Mouse (Mus musculus) CH12.LX (cell line): ENCODE measurements around the gene Vamp8. TPM values are rescaled to one million over a fixed set of nuclear protein-coding genes. Genes with fewer than 3 reads are reported as not detected.

Experiments used
- DNase-seq: peaks from one replicate; pipeline ENCODE4 v3.0.0-alpha.2; 2013; ENCODE audit errors: extremely low read depth
- H3K27ac ChIP-seq: 2 replicates; pipeline ENCODE4 v1.5.1; 2012; ENCODE audit warnings: low read depth, mild to moderate bottlenecking, control low read depth, moderate library complexity; ENCODE audit not compliant: insufficient read depth
- H3K27me3 ChIP-seq: replicated peaks from 2 replicates; pipeline ENCODE3; 2012; ENCODE audit warnings: inconsistent platforms
- H3K36me3 ChIP-seq, 2 experiments: replicated peaks in 1 of 2; 2 replicates each; pipeline versions ENCODE3 to v1.6.1; 2012; ENCODE audit warnings: inconsistent platforms in 1 of 2, low read length in 1 of 2, mild to moderate bottlenecking in 1 of 2, mixed read lengths in 1 of 2, moderate library complexity in 1 of 2; ENCODE audit not compliant: control insufficient read depth in 1 of 2, insufficient read depth in 1 of 2
- H3K4me1 ChIP-seq, 2 experiments: 2 replicates each; pipeline ENCODE4 v1.6.1; 2012; ENCODE audit warnings: inconsistent platforms in 1 of 2, moderate library complexity in 1 of 2; ENCODE audit not compliant: insufficient read depth in 2 of 2, control insufficient read depth in 1 of 2
- H3K4me2 ChIP-seq: 2 replicates; pipeline ENCODE4 v1.6.1; 2012; ENCODE audit warnings: low read depth, mild to moderate bottlenecking, control low read depth; ENCODE audit not compliant: poor library complexity, insufficient read depth, severe bottlenecking
- H3K4me3 ChIP-seq, 3 experiments: fragments of 150-350 bp in 1 of 3; sonication (generic) in 1 of 3; replicated peaks in 1 of 3; 2 replicates each; pipeline versions ENCODE3 to v1.5.1; 2011 to 2012; ENCODE audit warnings: low read depth in 2 of 3, low read length in 2 of 3, mild to moderate bottlenecking in 2 of 3, moderate library complexity in 2 of 3, control low read depth in 1 of 3, improper control_type of control experiment in 1 of 3, inconsistent platforms in 1 of 3, mixed read lengths in 1 of 3; ENCODE audit not compliant: poor library complexity in 1 of 3
- H3K79me2 ChIP-seq: replicated peaks from 2 replicates; pipeline ENCODE4 v1.6.1; 2012; ENCODE audit warnings: mild to moderate bottlenecking, moderate library complexity; ENCODE audit not compliant: control insufficient read depth, poor library complexity, insufficient read depth, severe bottlenecking; ENCODE audit errors: extremely low read depth
- H3K9ac ChIP-seq: 2 replicates; pipeline ENCODE4 v1.6.1; 2012; ENCODE audit warnings: low read depth, mild to moderate bottlenecking, control low read depth, moderate library complexity; ENCODE audit not compliant: insufficient read depth
- H3K9me3 ChIP-seq: replicated peaks from 2 replicates; pipeline ENCODE3; 2012; ENCODE audit warnings: low read length, inconsistent platforms, mixed read lengths
- BHLHE40 ChIP-seq: IDR thresholded peaks from 2 replicates; pipeline ENCODE4 v1.6.1; 2011; ENCODE audit warnings: mild to moderate bottlenecking, low read depth, low read length, improper control_type of control experiment
- CHD2 ChIP-seq: IDR thresholded peaks from 2 replicates; pipeline ENCODE4 v1.6.1; 2011; ENCODE audit warnings: low read length, improper control_type of control experiment
- CTCF ChIP-seq, 2 experiments: IDR thresholded peaks in 1 of 2; conservative IDR thresholded peaks in 1 of 2; 2 replicates each; pipeline ENCODE4 v1.5.1; 2011 to 2012; ENCODE audit warnings: low read depth in 2 of 2, low read length in 2 of 2, improper control_type of control experiment in 1 of 2, inconsistent platforms in 1 of 2, mild to moderate bottlenecking in 1 of 2, moderate library complexity in 1 of 2
- E2F4 ChIP-seq: IDR thresholded peaks from 2 replicates; pipeline ENCODE4 v1.6.1; 2011; ENCODE audit warnings: low read depth, low read length, improper control_type of control experiment; ENCODE audit not compliant: insufficient replicate concordance
- ELF1 ChIP-seq: IDR thresholded peaks from 2 replicates; pipeline ENCODE4 v1.6.1; 2014; ENCODE audit warnings: low read depth, mild to moderate bottlenecking, inconsistent platforms, low read length, improper control_type of control experiment
- EP300 ChIP-seq: IDR thresholded peaks from 2 replicates; pipeline ENCODE4 v1.6.1; 2011; ENCODE audit warnings: low read length, improper control_type of control experiment
- ETS1 ChIP-seq: conservative IDR thresholded peaks from 2 replicates; pipeline ENCODE4 v1.6.1; 2012; ENCODE audit warnings: low read depth, mild to moderate bottlenecking, inconsistent platforms, low read length, improper control_type of control experiment, moderate library complexity
- GABPA ChIP-seq: IDR thresholded peaks from 2 replicates; pipeline ENCODE4 v1.6.1; 2012; ENCODE audit warnings: low read depth, low read length, improper control_type of control experiment, inconsistent platforms; ENCODE audit not compliant: insufficient replicate concordance
- HCFC1 ChIP-seq: IDR thresholded peaks from 2 replicates; pipeline ENCODE4 v1.6.1; 2012; ENCODE audit warnings: low read depth, mild to moderate bottlenecking, inconsistent platforms, low read length, improper control_type of control experiment
- IRF4 ChIP-seq: IDR thresholded peaks from 2 replicates; pipeline ENCODE4 v1.6.1; 2014; ENCODE audit warnings: low read depth, mild to moderate bottlenecking, inconsistent platforms, low read length, improper control_type of control experiment
- JUN ChIP-seq: IDR thresholded peaks from 2 replicates; pipeline ENCODE4 v1.6.1; 2011; ENCODE audit warnings: low read depth, mild to moderate bottlenecking, low read length, improper control_type of control experiment, moderate library complexity; ENCODE audit not compliant: insufficient read depth
- JUND ChIP-seq: conservative IDR thresholded peaks from 2 replicates; pipeline ENCODE4 v1.6.1; 2011; ENCODE audit warnings: low read depth, low read length, improper control_type of control experiment
- KAT2A ChIP-seq: IDR thresholded peaks from 2 replicates; pipeline ENCODE4 v1.6.1; 2012; ENCODE audit warnings: low read length, improper control_type of control experiment, inconsistent platforms; ENCODE audit not compliant: insufficient replicate concordance
- MAFK ChIP-seq: IDR thresholded peaks from 2 replicates; pipeline ENCODE4 v1.6.1; 2011; ENCODE audit warnings: low read length, improper control_type of control experiment; ENCODE audit not compliant: insufficient replicate concordance
- MAX ChIP-seq: IDR thresholded peaks from 2 replicates; pipeline ENCODE4 v1.6.1; 2011; ENCODE audit warnings: low read length, improper control_type of control experiment
- MEF2A ChIP-seq: IDR thresholded peaks from 2 replicates; pipeline ENCODE4 v1.6.1; 2014; ENCODE audit warnings: low read depth, mild to moderate bottlenecking, inconsistent platforms, low read length, improper control_type of control experiment, borderline replicate concordance
- MYC ChIP-seq: IDR thresholded peaks from 2 replicates; pipeline ENCODE4 v1.6.1; 2011; ENCODE audit warnings: low read depth, mild to moderate bottlenecking, improper control_type of control experiment, low read length
- NELFE ChIP-seq: IDR thresholded peaks from 2 replicates; pipeline ENCODE4 v1.6.1; 2011; ENCODE audit warnings: low read depth, low read length, improper control_type of control experiment
- NRF1 ChIP-seq: IDR thresholded peaks from 2 replicates; pipeline ENCODE4 v1.6.1; 2014; ENCODE audit warnings: low read depth, mild to moderate bottlenecking, inconsistent platforms, low read length, improper control_type of control experiment, moderate library complexity
- PAX5 ChIP-seq: IDR thresholded peaks from 2 replicates; pipeline ENCODE4 v1.6.1; 2012; ENCODE audit warnings: low read length, inconsistent platforms, mixed read lengths
- RAD21 ChIP-seq: IDR thresholded peaks from 2 replicates; pipeline ENCODE4 v1.6.1; 2011; ENCODE audit warnings: low read depth, mild to moderate bottlenecking, low read length, improper control_type of control experiment, moderate library complexity
- SIN3A ChIP-seq: IDR thresholded peaks from 2 replicates; pipeline ENCODE4 v1.6.1; 2012; ENCODE audit warnings: low read length, improper control_type of control experiment, inconsistent platforms
- SMC3 ChIP-seq: IDR thresholded peaks from 2 replicates; pipeline ENCODE4 v1.6.1; 2011; ENCODE audit warnings: low read depth, low read length, improper control_type of control experiment
- TBP ChIP-seq: conservative IDR thresholded peaks from 2 replicates; pipeline ENCODE4 v1.6.1; 2011; ENCODE audit warnings: low read depth, low read length, improper control_type of control experiment
- TCF12 ChIP-seq: IDR thresholded peaks from 2 replicates; pipeline ENCODE4 v1.6.1; 2014; ENCODE audit warnings: low read depth, mild to moderate bottlenecking, inconsistent platforms, low read length, improper control_type of control experiment
- USF1 ChIP-seq: IDR thresholded peaks from 2 replicates; pipeline ENCODE4 v1.6.1; 2014; ENCODE audit warnings: low read depth, mild to moderate bottlenecking, inconsistent platforms, low read length, improper control_type of control experiment
- ZC3H11A ChIP-seq: IDR thresholded peaks from 2 replicates; pipeline ENCODE4 v1.6.1; 2012; ENCODE audit warnings: low read depth, mild to moderate bottlenecking, inconsistent platforms, low read length, improper control_type of control experiment
- ZKSCAN1 ChIP-seq: IDR thresholded peaks from 2 replicates; pipeline ENCODE4 v1.6.1; 2012; ENCODE audit warnings: low read depth, inconsistent platforms, low read length, improper control_type of control experiment, borderline replicate concordance
- ZNF384 ChIP-seq: IDR thresholded peaks from 2 replicates; pipeline ENCODE4 v1.6.1; 2012; ENCODE audit warnings: low read depth, low read length, improper control_type of control experiment, inconsistent platforms
- dilution Hi-C: fragments of 300-500 bp; cut with MboI; formaldehyde crosslinking; loops from 2 replicates; pipeline ENCODE4 v1.14.3; 2020; ENCODE audit warnings: low sequenced_read_pairs; ENCODE audit not compliant: extremely low pct_unique_long_range_greater_than_20kb, extremely low pct_ligation_motif_present
- in situ Hi-C: fragments of 300-500 bp; cut with MboI; formaldehyde crosslinking; loops from 3 replicates; pipeline ENCODE4 v1.14.3; 2019; ENCODE audit warnings: low sequenced_read_pairs, low pct_ligation_motif_present, low pct_unique_long_range_greater_than_20kb, mixed read lengths
- polyA plus RNA-seq: library from polyadenylated mRNA; unstranded; fragments of >175 nt; gene quantifications from 2 replicates; pipeline ENCODE4 v1.2.1, GENCODE M21; 2012; ENCODE audit warnings: low read depth; ENCODE audit not compliant: insufficient read length
- total RNA-seq, 2 experiments: library from RNA; depleted of rRNA; stranded (reverse); fragments of 300-350 nt in 1 of 2; fragments of >200 nt in 1 of 2; gene quantifications; 2 replicates each; pipeline ENCODE4 v1.2.3; 2012 to 2014

Gene Vamp8
- total and polyA plus RNA-seq, 3 experiments: 98.9 to 130 (median 110) TPM

- Histone ChIP-seq H3K4me2 (no peak overlapping the region), H3K79me2 (no peaks in the 10 kb centered on the region; the same call in 1 of the 2 replicates), H3K4me1 (peaks cover 4 to 16% of the 10 kb centered on the region in 2 experiments), H3K4me3 (no peak overlapping the region), H3K9me3 (no peaks in the 10 kb centered on the region), H3K36me3 (no peaks in the 10 kb centered on the region), H3K27ac (no peak overlapping the region), H3K9ac (no peak overlapping the region), H3K27me3 (no peaks in the 10 kb centered on the region)
- DNase-seq: peak; percentile 78
- dilution Hi-C loops (no loop called here), in situ Hi-C loops (loop anchor here (25.0 kb wide), 1 partner anchor 428 kb away; no protein-coding TSS in a partner anchor)
- peak; percentile 55 to 81; a peak in 3 of 4 replicates for TF ChIP-seq CTCF (conservative IDR thresholded peaks at IDR 0.05 in 1 of 2, IDR thresholded peaks at IDR 0.05 in 1 of 2; ENCODE audit: low read depth in 2 of 2, low read length in 2 of 2)
- TF ChIP-seq CHD2: no peak
- peak; percentile 43 for TF ChIP-seq SMC3
These were observed 19.1 kb upstream of the Vamp8 start for GRCm38 (mm10) chr6:72409567-72409966.

DNA sequence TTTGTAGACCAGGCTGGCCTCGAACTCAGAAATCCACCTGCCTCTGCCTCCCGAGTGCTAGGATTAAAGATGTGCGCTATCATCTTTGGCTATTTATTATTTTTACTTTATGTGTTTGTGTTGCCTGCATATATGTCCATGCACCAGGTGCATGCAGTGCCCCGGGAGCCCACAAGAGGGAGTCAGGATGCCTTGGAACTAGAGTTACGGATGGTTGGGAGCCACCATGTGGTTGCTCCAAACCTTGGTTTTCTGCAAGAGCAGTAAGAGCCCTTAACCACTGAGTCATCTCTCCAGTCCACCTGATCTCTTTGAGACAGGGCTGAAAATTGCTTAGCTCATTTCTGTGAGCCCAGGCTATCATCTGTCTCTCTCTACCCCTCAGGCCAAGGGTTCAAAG, 16.6 kb upstream of the Vamp8 start:
- dilution Hi-C loops: no loop called here
- DNase-seq: peak; percentile 95
- TF ChIP-seq IRF4: peak; percentile 42; the same call in 1 of the 2 replicates
- TF ChIP-seq PAX5: no peak
- TF ChIP-seq BHLHE40: no peak
- peak; percentile 92 to 99 for TF ChIP-seq CTCF (conservative IDR thresholded peaks at IDR 0.05 in 1 of 2, IDR thresholded peaks at IDR 0.05 in 1 of 2; ENCODE audit: low read depth in 2 of 2, low read length in 2 of 2)
- TF ChIP-seq USF1: no peak
- peak; percentile 33; the same call in 1 of the 2 replicates for TF ChIP-seq SIN3A
- TF ChIP-seq NRF1: no peak
- no peak for TF ChIP-seq CHD2
- peak; percentile 86 for TF ChIP-seq MYC
- TF ChIP-seq JUND: no peak
- no peak for TF ChIP-seq MAFK
- no peak for TF ChIP-seq ZKSCAN1
- no peak for TF ChIP-seq E2F4
- TF ChIP-seq TBP: no peak
- peak; percentile 66; the same call in 1 of the 2 replicates for TF ChIP-seq TCF12
- no peak for TF ChIP-seq ETS1
- TF ChIP-seq SMC3: peak; percentile 97
- TF ChIP-seq GABPA: no peak
- TF ChIP-seq EP300: no peak
- peak; percentile 46; the same call in 1 of the 2 replicates for TF ChIP-seq MAX
- TF ChIP-seq MEF2A: peak; percentile 60; the same call in 1 of the 2 replicates
- TF ChIP-seq ZC3H11A: no peak; the same call in 1 of the 2 replicates
- peak; percentile 81; the same call in 1 of the 2 replicates for TF ChIP-seq NELFE
- TF ChIP-seq KAT2A: no peak
- peak; percentile 66 for TF ChIP-seq RAD21
- TF ChIP-seq ZNF384: peak; percentile 44; the same call in 1 of the 2 replicates
- TF ChIP-seq ELF1: peak; percentile 25; the same call in 1 of the 2 replicates
- TF ChIP-seq JUN: no peak
- TF ChIP-seq HCFC1: no peak

More for the DNA sequence above, 16.6 kb upstream of the Vamp8 start:
- no peak overlapping the region for H3K9ac ChIP-seq
- H3K4me3 ChIP-seq: no peak overlapping the region
- H3K4me1 ChIP-seq: peaks cover 4 to 13% of the 10 kb centered on the region in 2 experiments
- no peaks in the 10 kb centered on the region for H3K9me3 ChIP-seq
- no peak overlapping the region for H3K4me2 ChIP-seq
- in situ Hi-C loops: loop anchor here (25.0 kb wide), 1 partner anchor 430 kb away; no protein-coding TSS in a partner anchor
- no peaks in the 10 kb centered on the region for H3K27me3 ChIP-seq
- no peaks in the 10 kb centered on the region for H3K79me2 ChIP-seq
- H3K27ac ChIP-seq: no peak overlapping the region
- H3K36me3 ChIP-seq: no peaks in the 10 kb centered on the region
